Mouse (Mus musculus) gastrocnemius, postnatal 14 days (tissue): ENCODE data around the gene Fhit. TPM values are rescaled to one million over a fixed set of nuclear protein-coding genes. Genes with fewer than 3 reads are reported as not detected.

Source experiments
- DNase-seq: peaks from one replicate; pipeline ENCODE4 v3.0.0; 2021; ENCODE audit warnings: mixed read lengths
- intact Hi-C: fragments of 180-260 bp; cut with DNase I; formaldehyde crosslinking; loops from one replicate; pipeline ENCODE4 v1.15.1; 2025; ENCODE audit warnings: low total_unique reads
- total RNA-seq, 2 experiments: library from RNA; stranded (reverse); gene quantifications; 2 replicates each; pipeline ENCODE4 v1.2.3; 2021

Fhit gene
- total RNA-seq, 2 experiments from 2014 or later = 3.7 to 5.7 TPM

GRCm38 (mm10) chr14:10430396-10431000 is 731.3 kb downstream of the Fhit start:
- intact Hi-C loops = no loop called here
- DNase-seq = no peak

- no peak for DNase-seq
- intact Hi-C loops = no loop called here
Observed at GRCm38 (mm10) chr14:10423499-10423898, 738.3 kb downstream of the Fhit start.

- DNase-seq = no peak
- intact Hi-C loops = no loop called here
Observed at GRCm38 (mm10) chr14:10422261-10422660, 739.6 kb downstream of the Fhit start.

GRCm38 (mm10) chr14:10415068-10415467 is 746.8 kb downstream of the Fhit start:
- no peak for DNase-seq
- intact Hi-C loops = no loop called here

- DNase-seq = no peak
- intact Hi-C loops = no loop called here
Observed at GRCm38 (mm10) chr14:10409306-10409962, 752.4 kb downstream of the Fhit start.

GRCm38 (mm10) chr14:10405346-10405745 is 756.5 kb downstream of the Fhit start:
- intact Hi-C loops = no loop called here
- no peak for DNase-seq

GRCm38 (mm10) chr14:10367783-10368680 is 793.8 kb downstream of the Fhit start:
- DNase-seq = no peak

GRCm38 (mm10) chr14:10366808-10367207 is 795.0 kb downstream of the Fhit start:
- no peak for DNase-seq
- intact Hi-C loops = no loop called here

More at GRCm38 (mm10) chr14:10367783-10368680, 793.8 kb downstream of the Fhit start:
- intact Hi-C loops = no loop called here

- intact Hi-C loops = no loop called here
- DNase-seq = no peak
Observed at GRCm38 (mm10) chr14:10364281-10364680, 797.6 kb downstream of the Fhit start.

GRCm38 (mm10) chr14:10363306-10363705 is 798.5 kb downstream of the Fhit start:
- intact Hi-C loops = no loop called here
- no peak for DNase-seq

GRCm38 (mm10) chr14:10345905-10346304 is 815.9 kb downstream of the Fhit start:
- no peak for DNase-seq
- intact Hi-C loops = no loop called here

GRCm38 (mm10) chr14:10344064-10344463 is 817.8 kb downstream of the Fhit start:
- intact Hi-C loops = no loop called here
- no peak for DNase-seq

GRCm38 (mm10) chr14:10316764-10317163 is 845.1 kb downstream of the Fhit start:
- intact Hi-C loops = no loop called here
- DNase-seq = no peak

GRCm38 (mm10) chr14:10312190-10312589 is 849.6 kb downstream of the Fhit start:
- intact Hi-C loops = no loop called here
- DNase-seq = no peak

GRCm38 (mm10) chr14:10305286-10305685 is 856.5 kb downstream of the Fhit start:
- intact Hi-C loops = no loop called here
- no peak for DNase-seq

GRCm38 (mm10) chr14:10301497-10301896 is 860.3 kb downstream of the Fhit start:
- intact Hi-C loops = no loop called here
- DNase-seq = no peak

- intact Hi-C loops = no loop called here
- no peak for DNase-seq
Observed at GRCm38 (mm10) chr14:10300914-10301313, 860.9 kb downstream of the Fhit start.

- no peak for DNase-seq
- intact Hi-C loops = no loop called here
Observed at GRCm38 (mm10) chr14:10299030-10299429, 862.8 kb downstream of the Fhit start.

- DNase-seq = no peak
- intact Hi-C loops = no loop called here
Observed at GRCm38 (mm10) chr14:10289043-10289442, 872.8 kb downstream of the Fhit start.

- no peak for DNase-seq
Observed at GRCm38 (mm10) chr14:10286027-10286426, 875.8 kb downstream of the Fhit start.

More at GRCm38 (mm10) chr14:10286027-10286426, 875.8 kb downstream of the Fhit start:
- intact Hi-C loops = no loop called here
